Mouse (Mus musculus) lung, adult 2 months (tissue): ENCODE measurements around the gene Clic5.

ENCODE experiments used
- CTCF ChIP-seq: fragments of 200-500 bp; IDR thresholded peaks from 2 replicates; pipeline ENCODE4 v1.5.1; 2011; ENCODE audit warnings: mild to moderate bottlenecking, low read length, control low read depth; ENCODE audit not compliant: insufficient read depth
- POLR2A ChIP-seq: fragments of 200-500 bp; IDR thresholded peaks from 2 replicates; pipeline ENCODE4 v1.6.1; 2011; ENCODE audit warnings: low read depth, mild to moderate bottlenecking, control low read depth, low read length, borderline replicate concordance; ENCODE audit errors: extremely low read depth

DNA sequence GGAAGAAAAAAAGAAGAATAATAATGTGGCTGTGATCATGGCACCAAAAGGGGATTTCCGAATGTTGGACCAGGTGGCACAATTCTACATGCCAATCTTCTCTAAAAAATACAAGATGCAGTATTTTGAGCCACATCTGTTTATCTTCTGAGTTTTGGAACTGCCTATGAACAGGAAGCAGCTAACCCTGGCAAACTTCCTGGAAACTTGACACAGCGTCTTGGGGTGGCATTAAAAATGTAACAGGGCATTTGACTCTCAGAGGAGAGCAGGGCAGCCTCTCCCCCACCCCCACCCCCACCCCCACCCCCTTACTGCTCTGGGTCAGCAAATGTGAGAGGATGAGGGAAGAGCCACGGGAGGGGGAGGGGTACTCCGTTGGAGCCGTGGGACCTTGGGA lies 25.9 kb upstream of the Clic5 start:
- no peak for TF ChIP-seq POLR2A
- TF ChIP-seq CTCF, result no peak
